Mouse (Mus musculus): Measurements from ENCODE around the gene Nfat5. TPM values are rescaled to one million over a fixed set of nuclear protein-coding genes. Genes with fewer than 3 reads are reported as not detected.

The Nfat5 gene
- 10 to 100 TPM; 59.4 to 63.2 TPM for total RNA-seq (2021)

DNA sequence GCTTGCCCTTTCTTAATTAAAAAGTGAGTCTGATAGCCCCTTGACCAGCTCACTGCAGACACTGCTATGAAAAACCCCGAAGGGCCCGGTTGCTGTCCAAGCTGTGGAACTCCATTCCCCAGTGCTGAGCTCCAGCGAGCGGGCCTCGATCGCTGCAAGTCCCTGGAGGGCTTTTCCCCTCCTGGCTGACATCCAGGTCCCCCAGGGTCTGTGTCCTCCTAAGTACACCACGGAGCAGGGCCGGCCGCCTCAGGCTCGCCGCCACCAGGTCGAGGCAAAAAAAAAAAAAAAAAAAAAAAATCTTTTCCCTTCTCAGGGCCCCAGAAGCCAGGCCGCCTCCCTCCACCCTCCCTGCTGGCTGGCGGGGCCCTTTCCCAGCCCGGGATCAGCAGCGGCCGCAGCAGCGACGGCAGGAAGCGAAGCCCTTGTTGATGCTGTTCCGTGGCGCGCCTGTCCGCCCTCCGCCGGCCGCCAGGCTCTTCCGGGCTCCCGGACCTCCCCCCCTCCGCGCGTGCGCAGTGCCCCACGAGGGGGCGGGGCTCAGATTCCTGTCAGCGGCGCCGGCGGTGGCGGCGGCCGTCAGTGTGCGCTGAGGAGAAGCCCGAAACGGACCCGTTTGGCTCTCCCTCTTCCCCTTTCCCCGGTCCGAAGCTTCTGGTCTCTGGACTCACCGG lies at the start of gene Nfat5:
Gene Nfat5, plus strand, starts transcription at position 543 of the 674 bp plus-strand sequence.
- DNase-seq = peak; percentile 97 to 99

GRCm38 (mm10) chr8:107244218-107244617 lies 49.1 kb upstream of the Nfat5 start:
- peak in 1 of 2 experiments; percentile 4 for DNase-seq

DNA sequence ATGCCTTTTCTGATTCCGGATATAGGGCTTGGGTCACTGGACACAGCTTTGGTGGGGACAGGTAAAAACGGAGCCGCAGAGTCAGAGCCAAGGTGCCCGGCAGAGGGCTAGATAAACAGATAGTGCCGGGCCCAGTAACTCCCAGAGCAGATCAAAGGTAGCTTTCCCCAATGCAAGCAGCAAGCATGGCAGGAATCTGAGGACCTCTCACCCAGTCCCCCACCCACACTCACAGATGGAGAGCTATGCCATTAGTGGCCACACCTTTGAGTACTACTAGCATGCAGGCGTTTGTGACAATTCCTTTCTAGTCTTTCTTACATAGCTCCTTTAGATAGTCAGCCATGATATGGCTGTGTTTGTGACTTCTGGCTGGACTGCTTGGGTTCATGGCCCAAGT lies 44.8 kb upstream of the Nfat5 start:
- DNase-seq = no peak

DNA sequence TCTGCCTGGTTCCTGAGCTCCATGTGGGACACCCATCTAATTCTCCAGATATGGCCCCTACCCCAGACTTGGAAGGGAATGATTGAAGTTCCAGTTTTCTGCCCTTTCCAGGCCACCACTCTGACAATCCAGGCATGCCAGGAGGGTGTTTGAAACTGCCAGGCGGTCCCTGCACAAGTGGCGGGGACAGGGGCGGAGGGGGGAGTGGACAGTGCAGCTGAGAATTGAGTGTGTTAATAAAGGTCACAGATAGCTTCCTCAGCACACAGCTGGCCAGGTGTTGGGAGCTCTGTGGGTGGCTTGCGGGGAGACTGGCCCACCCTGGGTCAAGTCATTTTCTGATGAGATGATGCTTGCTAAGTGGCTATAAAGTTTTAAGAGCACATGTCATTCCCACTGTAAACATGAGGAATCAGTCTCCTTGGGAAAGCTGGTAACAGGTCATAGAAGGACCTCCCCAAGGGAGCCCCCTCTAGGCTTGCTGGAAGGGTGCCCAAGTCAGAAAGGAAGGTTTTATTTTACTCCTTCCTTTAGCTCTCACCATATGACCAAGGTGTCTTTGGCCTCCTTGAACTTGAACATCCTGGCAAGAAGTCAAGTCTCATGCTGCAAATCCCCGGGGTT lies 41.7 kb upstream of the Nfat5 start:
- no peak for DNase-seq

GRCm38 (mm10) chr8:107253121-107253520 lies 40.1 kb upstream of the Nfat5 start:
- DNase-seq = no peak

DNA sequence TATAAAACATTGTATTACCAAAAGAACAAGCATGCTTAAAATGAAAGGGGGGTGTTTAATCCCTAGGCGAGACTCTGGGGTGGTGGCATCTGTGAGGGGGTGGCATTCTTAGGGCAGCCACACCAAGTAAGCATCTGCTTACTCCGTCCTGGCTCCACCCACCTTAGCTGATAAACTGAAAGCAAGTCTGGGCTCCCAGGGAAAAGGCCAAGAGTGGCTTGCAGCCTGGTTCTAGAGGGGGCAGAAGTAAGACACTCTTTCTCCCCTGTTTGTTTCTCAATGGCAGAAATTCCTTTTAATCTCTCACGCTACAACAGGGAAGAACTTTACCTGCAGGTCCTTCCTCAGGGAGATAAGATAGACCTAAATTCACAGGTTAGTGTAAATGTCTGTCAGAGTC lies 38.9 kb upstream of the Nfat5 start:
- DNase-seq = peak in 1 of 2 experiments; percentile 9

GRCm38 (mm10) chr8:107254951-107255457 lies 38.3 kb upstream of the Nfat5 start:
- DNase-seq = peak in 1 of 2 experiments; percentile 2

DNA sequence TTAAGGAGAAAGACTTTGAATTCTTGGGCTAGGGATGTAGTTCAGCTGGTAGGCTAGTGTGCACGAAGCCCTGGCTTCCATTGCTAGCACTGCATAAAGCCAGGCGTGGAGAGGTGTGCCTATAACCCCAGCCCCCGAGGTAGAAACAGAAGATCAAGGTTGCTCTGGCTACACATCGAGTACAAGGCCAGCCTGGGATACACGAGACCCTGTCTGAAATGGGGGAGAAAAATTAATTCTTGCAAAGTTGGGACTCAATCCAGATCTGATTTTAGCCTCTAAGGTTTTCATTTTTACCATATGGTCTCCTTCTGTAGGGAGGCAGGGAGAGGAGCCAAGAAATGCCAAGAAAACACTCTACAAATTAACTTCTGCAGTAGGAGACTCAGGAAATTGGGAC lies 36.0 kb upstream of the Nfat5 start:
- peak; percentile 7 for DNase-seq

GRCm38 (mm10) chr8:107260120-107260519 lies 33.1 kb upstream of the Nfat5 start:
- DNase-seq = no peak

DNA sequence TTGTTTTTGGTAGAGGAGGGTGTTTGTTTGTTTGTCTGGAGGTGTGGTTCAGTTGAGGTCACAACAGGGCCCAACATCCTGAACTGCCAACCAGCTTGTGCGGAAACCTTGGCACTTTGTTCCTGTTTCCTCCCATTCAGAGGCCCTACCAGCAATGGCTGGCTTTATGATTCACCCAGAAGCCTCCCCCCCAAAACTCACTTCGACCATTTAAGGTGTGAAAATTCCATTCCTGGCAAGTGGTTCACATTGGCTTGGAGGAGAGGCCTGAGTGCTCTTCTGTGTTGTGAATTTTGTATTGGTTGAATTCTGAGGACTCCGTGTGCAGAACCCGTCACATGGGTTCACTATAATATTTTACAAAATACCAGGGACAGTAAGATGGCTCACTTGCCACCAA lies 32.1 kb upstream of the Nfat5 start:
- no peak for DNase-seq

DNA sequence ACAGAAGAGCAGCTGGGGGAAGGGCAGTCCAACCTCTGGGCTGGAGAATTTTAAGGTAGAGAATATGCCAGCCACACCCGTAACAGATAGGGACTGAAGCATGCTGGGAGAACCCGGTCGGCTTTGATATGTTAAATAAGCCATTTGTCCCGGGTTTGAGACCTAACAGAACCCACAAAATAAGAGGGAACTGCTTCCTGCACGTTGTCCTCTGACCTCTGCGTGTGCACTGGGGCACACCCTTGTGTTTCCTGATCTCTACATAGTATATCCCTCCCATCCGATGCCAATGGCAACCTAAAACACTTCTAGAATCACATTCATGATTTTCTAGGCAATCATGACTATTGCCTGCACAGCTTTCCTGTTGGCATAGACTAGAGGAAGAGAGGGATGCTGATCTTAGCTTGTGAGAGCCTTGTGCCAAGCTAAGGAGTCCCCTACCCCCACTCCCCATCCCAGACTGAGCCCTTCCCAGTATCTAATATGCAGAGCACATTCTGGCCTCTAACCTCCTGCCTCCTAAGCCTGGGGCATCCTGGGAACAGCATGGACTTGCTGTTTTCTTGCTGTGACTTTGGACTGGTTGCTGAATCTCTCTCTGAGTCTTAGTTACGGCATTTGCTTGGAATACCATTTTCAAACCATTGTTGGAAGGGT lies 31.1 kb upstream of the Nfat5 start:
- DNase-seq = no peak

DNA sequence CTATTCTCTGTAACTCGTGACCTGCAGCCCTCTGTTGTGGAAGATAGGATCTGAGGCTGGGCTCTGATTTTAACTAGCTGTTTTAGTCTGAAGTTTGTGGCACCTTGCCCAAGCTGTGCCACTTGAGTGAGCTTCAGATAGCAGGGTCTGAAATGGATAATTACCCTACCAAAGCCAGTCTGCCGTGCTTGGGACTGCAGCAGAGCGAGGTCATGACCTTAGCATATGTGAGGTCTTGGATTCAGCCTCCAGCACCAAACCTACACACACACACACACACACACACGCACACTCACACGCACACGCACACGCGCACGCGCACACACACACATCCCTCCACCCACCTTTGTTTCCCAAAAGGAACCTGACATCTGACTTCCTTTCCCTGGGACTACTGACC lies 27.5 kb upstream of the Nfat5 start:
- DNase-seq = no peak

DNA sequence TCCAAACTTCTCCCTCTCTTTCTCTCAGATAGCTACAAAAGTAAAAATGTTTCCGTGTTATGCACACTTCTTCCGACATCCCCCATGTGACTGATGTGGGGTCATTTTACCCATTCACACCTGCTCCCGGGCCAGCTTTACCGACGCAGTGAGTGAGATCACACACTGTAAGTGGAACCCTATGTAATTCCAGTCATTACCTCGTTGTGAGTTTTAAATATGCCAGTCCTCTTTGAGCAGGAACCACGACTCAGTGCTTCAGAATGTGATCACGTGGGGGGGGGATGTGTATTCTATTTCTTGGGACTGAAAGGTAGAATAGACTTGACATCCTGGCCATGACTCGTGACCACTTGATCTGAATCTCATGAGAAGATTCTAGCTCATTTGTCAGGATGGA lies 24.8 kb upstream of the Nfat5 start:
- DNase-seq = no peak

DNA sequence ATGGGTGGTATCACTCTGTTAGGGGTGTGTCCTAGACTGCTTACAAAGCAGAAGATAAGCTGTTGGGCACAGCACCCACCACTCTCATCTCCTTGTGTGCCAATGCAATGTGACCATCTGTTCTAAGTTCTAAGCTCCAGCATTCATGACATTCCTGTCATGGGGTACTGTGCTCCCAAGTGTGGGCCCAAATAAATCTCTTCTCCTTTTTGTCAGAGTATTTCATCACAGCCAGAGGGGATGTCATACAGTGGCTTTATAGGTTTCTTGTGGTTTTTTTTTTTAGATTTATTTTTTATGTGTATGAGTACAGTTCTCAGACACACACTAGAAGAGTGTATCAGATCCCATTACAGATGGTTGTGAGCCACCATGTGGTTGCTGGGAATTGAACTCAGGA lies 24.1 kb upstream of the Nfat5 start:
- no peak for DNase-seq

GRCm38 (mm10) chr8:107269617-107270139 lies 23.6 kb upstream of the Nfat5 start:
- DNase-seq = no peak

DNA sequence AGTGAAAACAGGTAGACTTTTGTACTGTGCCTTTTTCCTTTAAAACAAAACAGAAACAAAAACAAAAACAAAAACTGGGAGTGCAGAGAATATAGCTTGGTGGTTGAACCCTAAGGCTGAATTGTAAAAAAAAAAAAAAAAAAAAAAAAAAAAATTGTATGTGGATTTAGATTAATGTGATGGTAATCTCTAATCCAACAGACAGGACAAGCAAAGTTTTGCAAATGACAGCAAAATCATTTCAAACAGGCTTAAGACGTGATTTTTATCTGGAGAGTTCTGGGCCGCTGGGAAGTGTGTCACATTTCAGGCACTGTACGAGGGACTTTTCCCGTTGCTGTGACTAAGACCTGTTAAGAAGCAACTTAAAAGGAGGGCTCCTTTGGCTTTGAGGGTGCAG lies 23.0 kb upstream of the Nfat5 start:
- no peak for DNase-seq

DNA sequence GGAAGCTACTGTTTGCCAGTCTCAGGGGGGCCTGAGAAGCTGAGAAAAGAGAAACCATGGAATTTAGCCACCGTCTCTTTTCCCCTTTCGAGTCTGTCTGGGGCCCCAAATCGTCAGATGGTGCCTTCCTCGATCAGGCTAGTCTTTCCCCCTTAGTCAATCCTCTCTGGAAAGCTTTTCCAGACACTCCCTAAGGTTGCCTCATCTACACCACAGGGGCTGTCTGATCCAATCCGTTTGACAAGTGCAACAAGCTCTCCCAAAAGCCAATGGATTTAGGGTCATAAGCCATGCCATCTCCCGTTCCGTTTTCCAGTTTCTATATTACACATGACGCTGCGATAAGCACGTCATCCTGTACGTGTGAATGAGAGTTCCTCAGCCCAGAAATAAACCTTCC lies 22.5 kb upstream of the Nfat5 start:
- no peak for DNase-seq

- DNase-seq = no peak
Measured at GRCm38 (mm10) chr8:107277323-107277883, 15.9 kb upstream of the Nfat5 start.

GRCm38 (mm10) chr8:107278571-107278970 lies 14.7 kb upstream of the Nfat5 start:
- no peak for DNase-seq

DNA sequence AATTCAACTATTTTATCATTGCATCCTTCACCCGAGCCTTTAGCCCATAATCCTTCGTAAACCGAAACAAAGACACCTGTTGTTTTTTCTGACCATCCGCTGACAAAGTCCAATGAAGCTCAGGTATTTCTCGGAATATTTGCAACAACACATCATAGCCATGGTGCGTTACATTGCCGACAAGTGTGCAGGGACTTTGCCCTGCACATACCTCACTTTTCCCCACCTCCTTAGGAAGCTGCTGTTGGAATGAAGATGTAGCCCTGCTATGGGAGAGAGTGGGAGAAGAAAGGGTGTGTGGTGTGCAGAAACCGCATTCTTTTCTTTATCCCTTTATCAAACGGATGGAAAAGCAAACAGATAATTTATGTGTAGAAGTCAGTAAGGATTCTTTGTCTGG lies 6.6 kb upstream of the Nfat5 start:
- DNase-seq = no peak

- no peak for DNase-seq
Measured at GRCm38 (mm10) chr8:107287522-107287921, 5.7 kb upstream of the Nfat5 start.

DNA sequence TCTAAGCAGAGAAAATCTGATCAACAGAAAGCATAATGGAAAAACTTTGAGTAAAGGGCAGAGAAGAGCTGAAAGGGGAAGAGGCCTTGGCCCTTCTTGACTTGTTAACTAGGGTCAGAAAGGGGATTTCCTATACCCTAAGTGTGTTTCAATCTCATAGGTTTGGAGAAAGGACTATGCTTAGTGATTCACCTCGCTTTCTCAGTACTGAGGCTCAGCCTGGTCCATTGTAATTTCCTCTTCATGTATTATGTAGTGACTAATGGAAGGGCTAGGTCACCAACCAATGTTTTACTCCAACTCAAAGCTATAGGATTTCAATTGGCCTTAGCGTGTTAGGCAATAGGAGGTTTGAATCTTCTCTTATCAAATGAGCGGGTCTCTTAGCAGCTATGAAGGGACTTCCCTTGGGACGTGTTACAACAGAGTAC lies 2.1 kb upstream of the Nfat5 start:
- no peak for DNase-seq
